Mouse (Mus musculus) forebrain, embryonic 16.5 days (tissue): ENCODE measurements around the gene Olfr9. TPM values are rescaled to one million over a fixed set of nuclear protein-coding genes. Genes with fewer than 3 reads are reported as not detected.

Experiments
- ATAC-seq: fragments of 200-750 bp; cut with Nextera tagmentation; 2 replicates; pipeline ENCODE4 v1.8.0; 2017; ENCODE audit warnings: mild to moderate bottlenecking, moderate library complexity
- H3K27ac ChIP-seq: fragments of 300-500 bp; sonication (generic); 2 replicates; pipeline ENCODE4 v1.5.1; 2014; ENCODE audit warnings: low read length, control low read depth
- H3K27me3 ChIP-seq: fragments of 300-500 bp; sonication (generic); replicated peaks from 2 replicates; pipeline ENCODE4 v1.6.1; 2014; ENCODE audit warnings: low read length; ENCODE audit not compliant: control insufficient read depth, insufficient read depth
- H3K36me3 ChIP-seq: fragments of 300-500 bp; sonication (generic); 2 replicates; pipeline ENCODE4 v1.6.1; 2014; ENCODE audit not compliant: control insufficient read depth, insufficient read depth
- H3K4me1 ChIP-seq: fragments of 300-500 bp; sonication (generic); replicated peaks from 2 replicates; pipeline ENCODE4 v1.6.1; 2014; ENCODE audit warnings: low read length; ENCODE audit not compliant: control insufficient read depth, insufficient read depth
- H3K4me2 ChIP-seq: fragments of 300-500 bp; sonication (generic); 2 replicates; pipeline ENCODE4 v1.6.1; 2014; ENCODE audit warnings: mild to moderate bottlenecking, low read length, control low read depth
- H3K4me3 ChIP-seq: fragments of 300-500 bp; sonication (generic); replicated peaks from 2 replicates; pipeline ENCODE4 v1.5.1; 2014; ENCODE audit warnings: mild to moderate bottlenecking, low read length, control low read depth
- H3K9ac ChIP-seq: fragments of 300-500 bp; sonication (generic); replicated peaks from 2 replicates; pipeline ENCODE4 v1.6.1; 2014; ENCODE audit warnings: low read depth, low read length, control low read depth
- H3K9me3 ChIP-seq: fragments of 300-500 bp; sonication (generic); 2 replicates; pipeline ENCODE4 v1.6.1; 2016; ENCODE audit warnings: low read length; ENCODE audit not compliant: control insufficient read depth
- WGBS: fragments of 180-500 bp; shearing (Covaris S2); extraction: QIAGEN DNeasy Blood & Tissue Kit; methylation state at CpG from one replicate; pipeline ENCODE4 v1.1.7; 2014; 5-methylcytosine and 5-hydroxymethylcytosine counted together
- polyA plus RNA-seq: library from polyadenylated mRNA; unstranded; fragments of >200 nt; fragmentation: Nextera tagmentation; extraction: Ambion mirVana; gene quantifications from 2 replicates; pipeline ENCODE4 v1.2.1, GENCODE M21; 2015

Gene Olfr9
- polyA plus RNA-seq, 1 experiment from 2014 or later = not detected

DNA sequence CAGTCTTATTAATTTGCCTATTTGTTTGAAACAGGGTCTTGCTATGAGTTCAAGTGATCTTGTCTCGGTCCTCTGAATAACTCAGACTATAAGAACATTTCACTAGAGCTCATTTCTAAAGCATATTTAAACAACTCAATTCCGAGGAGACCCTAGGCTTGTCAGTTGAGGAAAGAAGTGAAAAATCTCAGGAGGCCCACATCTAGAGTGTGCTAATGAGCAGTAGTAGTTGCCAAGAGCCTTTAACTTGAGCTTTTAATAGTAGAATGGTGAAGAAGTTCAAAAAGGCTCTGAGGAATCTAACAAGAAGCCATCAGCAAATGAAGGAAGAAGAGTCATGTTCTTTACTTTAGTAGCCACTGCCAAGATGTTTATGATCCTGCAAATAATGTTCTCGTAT is 50.6 kb downstream of the Olfr9 start, which contains the start of gene Olfr764-ps1:
Gene Olfr764-ps1, minus strand, starts transcription at position 101 of the 400 bp plus-strand sequence.
- 80% methylated on average over 3 of the region's 3 CpGs for WGBS
- Histone ChIP-seq H3K9ac (no peak within 1 kb of the TSS), H3K9me3 (no peaks in the 10 kb centered on the region), H3K4me3 (no peak within 1 kb of the TSS), H3K36me3 (no peaks in the 10 kb centered on the region), H3K4me1 (no peaks in the 10 kb centered on the region), H3K27me3 (no peaks in the 10 kb centered on the region), H3K27ac (no peak within 1 kb of the TSS), H3K4me2 (no peak within 1 kb of the TSS)
- ATAC-seq = no peak

Other genes starting within 250 kb of the Olfr9 start
- gene Dgka, start 244.6 kb upstream of the Olfr9 start, polyA plus RNA-seq = 4.6 and 5.1 TPM in 2 replicates
- 37.9 and 43.6 TPM in 2 replicates for gene Pym1, start 241.5 kb upstream of the Olfr9 start, polyA plus RNA-seq
- gene Mmp19, start 198.5 kb upstream of the Olfr9 start, polyA plus RNA-seq = 0.54 and 0.73 TPM in 2 replicates
- gene Dnajc14, start 185.4 kb upstream of the Olfr9 start, polyA plus RNA-seq = 67.2 and 68.2 TPM in 2 replicates
- gene Tmem198b, start 185.1 kb upstream of the Olfr9 start, polyA plus RNA-seq = 10.7 and 13.7 TPM in 2 replicates
- gene Sarnp, start 172.1 kb upstream of the Olfr9 start, polyA plus RNA-seq = 180 and 194 TPM in 2 replicates
- gene Ormdl2, start 167.8 kb upstream of the Olfr9 start, polyA plus RNA-seq = 20.9 and 22.5 TPM in 2 replicates
- gene Gdf11, start 97.7 kb upstream of the Olfr9 start, polyA plus RNA-seq = 5.6 and 7.0 TPM in 2 replicates
- 119 and 137 TPM in 2 replicates for gene Cd63, start 88.4 kb upstream of the Olfr9 start, polyA plus RNA-seq
- 8.6 and 12.3 TPM in 2 replicates for gene Rdh5, start 66.5 kb upstream of the Olfr9 start, polyA plus RNA-seq
- 203 and 221 TPM in 2 replicates for gene Bloc1s1, start 65.4 kb upstream of the Olfr9 start, polyA plus RNA-seq
- 3.1 and 3.4 TPM in 2 replicates for gene Itga7, start 55.6 kb upstream of the Olfr9 start, polyA plus RNA-seq
- gene Mettl7b, start 28.4 kb upstream of the Olfr9 start, polyA plus RNA-seq = not detected in 2 replicates
- gene Olfr763, start 21.4 kb downstream of the Olfr9 start, polyA plus RNA-seq = not detected in 2 replicates
- gene Olfr764-ps1, start 50.5 kb downstream of the Olfr9 start, polyA plus RNA-seq = not detected in 2 replicates
- gene Olfr765, start 60.6 kb downstream of the Olfr9 start, polyA plus RNA-seq = not detected in 2 replicates
- not detected in 2 replicates for gene Olfr766-ps1, start 79.5 kb downstream of the Olfr9 start, polyA plus RNA-seq
- gene Olfr767, start 93.5 kb downstream of the Olfr9 start, polyA plus RNA-seq = not detected in 2 replicates
- not detected in 2 replicates for gene Olfr768, start 109.9 kb downstream of the Olfr9 start, polyA plus RNA-seq
- gene Olfr769, start 128.4 kb downstream of the Olfr9 start, polyA plus RNA-seq = not detected in 2 replicates
- not detected in 2 replicates for gene Olfr770, start 149.6 kb downstream of the Olfr9 start, polyA plus RNA-seq
- not detected in 2 replicates for gene Olfr771, start 175.3 kb downstream of the Olfr9 start, polyA plus RNA-seq
- not detected in 2 replicates for gene Olfr772, start 188.5 kb downstream of the Olfr9 start, polyA plus RNA-seq
- not detected in 2 replicates for gene Olfr773, start 198.0 kb downstream of the Olfr9 start, polyA plus RNA-seq
- gene Olfr774, start 246.8 kb downstream of the Olfr9 start, polyA plus RNA-seq = not detected in 2 replicates